Mouse (Mus musculus) CD8-positive naive resting alpha-beta T cell, adult 2 months (primary cell): ENCODE results near the gene Ppp1r12a.

Source experiments
- DNase-seq, 2 experiments: peaks; one replicate each; pipeline ENCODE4 v3.0.0; 2022; ENCODE audit warnings: low read depth in 2 of 2, low spot score in 2 of 2

The Ppp1r12a gene

DNA sequence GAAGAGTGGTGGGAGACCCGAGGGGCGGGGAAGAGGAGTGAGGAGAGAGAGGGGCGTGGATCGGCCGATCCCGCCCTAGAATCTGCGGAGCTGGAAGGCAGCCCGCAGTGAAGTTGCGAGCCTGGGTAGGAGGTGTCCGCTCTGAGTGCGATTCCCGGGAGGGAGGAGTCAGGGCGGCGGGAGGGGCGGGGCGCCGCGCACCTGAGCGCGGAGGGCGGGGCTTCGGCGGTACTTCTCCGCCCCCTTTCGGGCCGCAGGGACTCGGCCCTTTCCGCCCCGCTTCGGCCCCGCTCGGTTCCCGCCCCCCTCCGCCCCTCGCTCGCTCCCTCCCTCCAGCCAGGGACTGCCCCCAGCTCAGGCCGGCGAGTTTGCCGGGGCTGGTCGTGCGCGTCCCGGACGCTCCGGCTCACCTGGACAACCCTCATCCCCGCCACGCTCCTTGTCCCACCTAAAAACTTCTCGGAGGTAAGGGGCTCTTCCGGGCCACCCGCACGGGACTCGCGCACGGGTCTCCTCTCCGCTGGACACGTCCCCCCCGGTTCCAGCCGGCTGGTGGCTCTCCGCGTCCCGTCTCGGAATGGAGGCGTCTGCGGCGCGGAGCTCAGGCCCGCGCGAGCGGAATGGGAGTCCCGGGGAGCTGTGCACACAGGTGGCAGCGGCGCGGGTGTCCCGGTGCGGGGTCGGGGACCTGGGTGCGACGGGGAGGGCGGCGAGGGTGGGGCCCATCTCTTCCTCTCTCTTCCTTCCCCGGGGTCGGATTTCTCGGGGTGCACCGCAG is 170.0 kb downstream of the Ppp1r12a start, which contains the start of gene Pawr:
Pawr (plus strand) TSS at position 338 of the 778 bp plus-strand sequence.
- DNase-seq = no peak

DNA sequence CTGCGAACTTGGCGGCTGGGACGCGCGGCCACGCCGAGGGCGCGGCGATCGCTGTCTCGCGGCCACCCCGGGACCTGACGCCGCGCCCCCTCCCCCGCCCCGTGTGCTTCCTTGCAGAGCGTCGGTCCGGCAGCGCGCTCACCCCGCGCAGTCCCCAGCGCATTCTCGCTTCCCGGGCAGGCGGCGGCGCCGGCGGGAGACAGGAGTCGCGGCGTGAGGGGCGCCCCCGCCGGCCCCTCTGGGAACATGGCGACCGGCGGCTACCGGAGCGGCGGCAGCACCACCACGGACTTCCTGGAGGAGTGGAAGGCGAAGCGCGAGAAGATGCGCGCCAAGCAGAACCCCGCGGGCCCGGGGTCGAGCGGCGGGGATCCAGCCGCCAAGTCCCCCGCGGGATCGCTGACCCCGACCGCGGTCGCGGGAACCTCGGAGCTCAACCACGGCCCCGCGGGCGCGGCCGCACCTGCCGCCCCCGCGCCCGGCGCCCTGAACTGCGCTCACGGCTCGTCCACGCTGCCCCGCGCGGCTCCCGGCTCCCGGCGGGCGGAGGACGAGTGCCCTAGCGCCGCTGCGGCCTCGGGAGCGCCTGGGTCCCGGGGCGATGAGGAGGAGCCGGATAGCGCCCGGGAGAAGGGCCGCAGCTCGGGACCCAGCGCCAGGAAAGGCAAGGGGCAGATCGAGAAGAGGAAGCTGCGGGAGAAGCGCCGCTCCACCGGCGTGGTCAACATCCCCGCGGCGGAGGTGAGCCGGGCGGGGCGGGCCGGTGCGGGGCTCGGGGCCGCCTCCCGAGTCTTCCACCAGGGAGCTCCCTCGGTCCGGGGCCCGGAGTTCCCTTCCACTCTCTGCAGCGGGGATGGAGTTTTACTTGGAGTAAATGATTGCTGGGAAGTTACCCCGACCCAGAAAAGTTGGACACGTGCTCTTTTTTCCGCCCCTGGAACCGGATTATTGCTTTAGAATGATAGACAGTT is 170.9 kb downstream of the Ppp1r12a start:
- DNase-seq = no peak

DNA sequence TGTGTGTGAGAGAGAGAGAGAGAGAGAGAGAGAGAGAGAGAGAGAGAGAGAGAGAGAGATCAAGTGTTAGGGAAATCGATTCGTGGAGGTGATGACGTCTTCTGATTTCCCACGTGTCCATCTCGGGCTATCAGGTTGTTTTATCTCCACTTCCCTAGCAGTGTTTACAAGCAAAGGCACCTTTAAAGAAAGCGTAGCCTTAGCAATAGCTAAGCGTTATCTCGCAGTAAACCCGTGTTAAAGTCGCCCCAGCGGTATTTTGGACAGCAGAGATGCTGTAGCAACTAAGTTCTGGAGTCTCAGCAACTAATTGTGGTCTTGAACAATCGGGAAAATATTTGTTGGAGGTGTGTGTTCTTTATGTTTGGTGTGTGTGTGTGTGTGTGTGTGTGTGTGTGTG is 171.6 kb downstream of the Ppp1r12a start:
- DNase-seq = no peak
